Mouse (Mus musculus): ENCODE results near the gene Fam186a.
"Not testable (repeated sequence)": the region's sequence is repeated elsewhere in the genome, so short reads cannot be mapped to it uniquely, and the experiment has no call there.

The Fam186a gene

GRCm38 (mm10) chr15:99934501-99934900 lies 32.4 kb downstream of the Fam186a start:
- in situ Hi-C loops (cut with MboI; ENCODE audit: low sequenced_read_pairs): no loop called here

- in situ Hi-C loops (cut with MboI; ENCODE audit: low sequenced_read_pairs): no loop called here
Observed at GRCm38 (mm10) chr15:99931231-99931630, 35.6 kb downstream of the Fam186a start.

GRCm38 (mm10) chr15:99919601-99920158 lies 47.2 kb downstream of the Fam186a start:
- in situ Hi-C loops (cut with MboI; ENCODE audit: low sequenced_read_pairs): no loop called here

GRCm38 (mm10) chr15:99917264-99917663 lies 49.6 kb downstream of the Fam186a start:
- in situ Hi-C loops (cut with MboI; ENCODE audit: low sequenced_read_pairs): no loop called here

GRCm38 (mm10) chr15:99914613-99915012 lies 52.2 kb downstream of the Fam186a start:
- in situ Hi-C loops (cut with MboI; ENCODE audit: low sequenced_read_pairs): no loop called here

GRCm38 (mm10) chr15:99911785-99912184 lies 55.1 kb downstream of the Fam186a start:
- in situ Hi-C loops (cut with MboI; ENCODE audit: low sequenced_read_pairs): no loop called here

GRCm38 (mm10) chr15:99909339-99909996 lies 57.4 kb downstream of the Fam186a start:
- in situ Hi-C loops (cut with MboI; ENCODE audit: low sequenced_read_pairs): not testable (repeated sequence)

- in situ Hi-C loops (cut with MboI; ENCODE audit: low sequenced_read_pairs): no loop called here
Observed at GRCm38 (mm10) chr15:99907514-99907913, 59.3 kb downstream of the Fam186a start.

- in situ Hi-C loops (cut with MboI; ENCODE audit: low sequenced_read_pairs): no loop called here
Observed at GRCm38 (mm10) chr15:99907041-99907440, 59.8 kb downstream of the Fam186a start.

GRCm38 (mm10) chr15:99904841-99905240 lies 62.0 kb downstream of the Fam186a start:
- in situ Hi-C loops (cut with MboI; ENCODE audit: low sequenced_read_pairs): no loop called here

- in situ Hi-C loops (cut with MboI; ENCODE audit: low sequenced_read_pairs): no loop called here
Observed at GRCm38 (mm10) chr15:99904333-99904732, 62.5 kb downstream of the Fam186a start.

- in situ Hi-C loops (cut with MboI; ENCODE audit: low sequenced_read_pairs): no loop called here
Observed at GRCm38 (mm10) chr15:99903227-99903626, 63.6 kb downstream of the Fam186a start.

GRCm38 (mm10) chr15:99902786-99903185 lies 64.1 kb downstream of the Fam186a start:
- in situ Hi-C loops (cut with MboI; ENCODE audit: low sequenced_read_pairs): no loop called here

GRCm38 (mm10) chr15:99896621-99897020 lies 70.2 kb downstream of the Fam186a start:
- in situ Hi-C loops (cut with MboI; ENCODE audit: low sequenced_read_pairs): loop anchor here (10.0 kb wide), 1 partner anchor 172 kb away; the partner anchor contains the start of gene Cox14

- in situ Hi-C loops (cut with MboI; ENCODE audit: low sequenced_read_pairs): loop anchor here (10.0 kb wide), 1 partner anchor 167 kb away; the partner anchor contains the start of gene Cox14
Observed at GRCm38 (mm10) chr15:99891355-99891754, 75.5 kb downstream of the Fam186a start.

GRCm38 (mm10) chr15:99890412-99891236 lies 76.2 kb downstream of the Fam186a start:
- in situ Hi-C loops (cut with MboI; ENCODE audit: low sequenced_read_pairs): loop anchor here (10.0 kb wide), 1 partner anchor 166 kb away; the partner anchor contains the start of gene Cox14

- in situ Hi-C loops (cut with MboI; ENCODE audit: low sequenced_read_pairs): no loop called here
Observed at GRCm38 (mm10) chr15:99889275-99889874, 77.5 kb downstream of the Fam186a start.

GRCm38 (mm10) chr15:99887130-99887529 lies 79.7 kb downstream of the Fam186a start:
- in situ Hi-C loops (cut with MboI; ENCODE audit: low sequenced_read_pairs): not testable (repeated sequence)

GRCm38 (mm10) chr15:99884038-99884437 lies 82.8 kb downstream of the Fam186a start:
- in situ Hi-C loops (cut with MboI; ENCODE audit: low sequenced_read_pairs): no loop called here

- in situ Hi-C loops (cut with MboI; ENCODE audit: low sequenced_read_pairs): no loop called here
Observed at GRCm38 (mm10) chr15:99878541-99878940, 88.3 kb downstream of the Fam186a start.

- in situ Hi-C loops (cut with MboI; ENCODE audit: low sequenced_read_pairs): no loop called here
Observed at GRCm38 (mm10) chr15:99875334-99875869, 91.5 kb downstream of the Fam186a start, which contains the start of gene Lima1. Lima1 (minus strand) TSS chr15:99875456.
